Mouse (Mus musculus) embryonic fibroblast, embryonic 13.5 days (primary cell): Measurements from ENCODE around the gene Dock8.

Experiments
- CTCF ChIP-seq: IDR thresholded peaks from 2 replicates; pipeline ENCODE4 v1.5.1; 2011; ENCODE audit warnings: mild to moderate bottlenecking, control low read depth, low read length, moderate library complexity, borderline replicate concordance; ENCODE audit not compliant: insufficient read depth
- POLR2A ChIP-seq: IDR thresholded peaks from 2 replicates; pipeline ENCODE4 v1.6.1; 2011; ENCODE audit warnings: low read depth, mild to moderate bottlenecking, control low read depth, low read length, moderate library complexity

- TF ChIP-seq POLR2A (no peak), CTCF (no peak)
Observed at GRCm38 (mm10) chr19:25052355-25052754, 53.0 kb downstream of the Dock8 start.
